Mouse (Mus musculus): ENCODE measurements around the gene Usp37.

DNA sequence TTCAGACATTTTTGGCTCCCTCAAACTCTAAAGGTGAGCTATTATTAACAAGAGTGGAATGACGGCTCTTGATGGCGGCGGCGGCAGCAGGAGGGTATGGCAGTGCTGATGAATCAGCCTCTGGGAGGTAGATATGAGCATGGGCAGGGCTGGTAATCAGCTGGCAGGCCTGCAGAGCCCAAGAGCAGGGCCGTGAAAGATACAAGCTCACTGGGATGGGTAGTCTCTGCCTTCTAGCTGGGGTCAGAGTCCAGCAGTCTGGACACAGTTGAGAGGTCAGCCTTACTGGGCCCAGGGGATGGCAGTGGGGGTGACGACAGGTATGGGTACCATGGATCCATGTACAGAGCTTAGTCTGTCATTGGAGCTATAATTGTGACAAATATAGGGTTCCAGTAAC lies 110.9 kb downstream of the Usp37 start:
- no peak for TF ChIP-seq CTCF (IDR thresholded peaks at IDR 0.05; ENCODE audit: low read depth, low read length)
- no peak for TF ChIP-seq POLR2A (IDR thresholded peaks at IDR 0.05; ENCODE audit: extremely low read depth, insufficient read depth, low read length)

Data from liver, adult 2 months (tissue).